ENCODE assay signal across 29 mouse cellular contexts in genomic region chr4:116859711-116860110, GRCm38 (mm10). TPM values are rescaled to one million over a fixed set of nuclear protein-coding genes. Genes with fewer than 3 reads are reported as not detected.
A peak's percentile ranks its signal among the peaks of the same experiment; 100 is the strongest.
DNase-seq lines count a peak whose midpoint lies in the region; ATAC-seq lines count a peak whose summit lies in the region.
"Had no signal": no experiment of that assay in that cellular context is flagged by ENCODE, and none has a peak within 500 bp of the region (broad histone marks: within the 10 kb centered on the region; RNA-seq: fewer than 3 reads in every experiment).

No protein-coding gene starts in this region.

- peak; percentile 59 for DNase-seq in midbrain, embryonic 11.5 days (ENCODE audit: low spot score, missing footprints)
- DNase-seq in kidney, adult 8-10 months, result peak; percentile 82 to 87
- peak; percentile 79 for DNase-seq in kidney, postnatal 14 days
- DNase-seq in layer of hippocampus, adult 9-10 months (ENCODE audit: low spot score), result no peak
- no peak for DNase-seq in cerebellum, postnatal 10 days
- DNase-seq: adrenal gland, postnatal 25 days; B cell, adult 2 months; cerebellum, adult 11-12 months; cerebellum, adult 9-11 months; heart, postnatal 14 days; layer of hippocampus, adult 9-11 months; lung, adult 18-20 months; midbrain, embryonic 14.5 days; retina, postnatal 1 day; right cerebral cortex, postnatal 14 days; thymus, adult 2 months; thymus, postnatal 36 days had no signal

- H3K27me3 ChIP-seq in midbrain, embryonic 11.5 days (ENCODE audit: control insufficient read depth, insufficient read depth, low read length), result no peaks in the 10 kb centered on the region
- H3K27me3 ChIP-seq in midbrain, embryonic 16.5 days (ENCODE audit: control insufficient read depth, insufficient read depth, low read depth, low read length), result no peaks in the 10 kb centered on the region
- H3K27me3 ChIP-seq in forebrain, embryonic 15.5 days, result no peaks in the 10 kb centered on the region
- H3K27me3 ChIP-seq: embryonic facial prominence, embryonic 13.5 days; hindbrain, embryonic 12.5 days; limb, embryonic 13.5 days; neural tube, embryonic 15.5 days had no signal

- H3K27ac ChIP-seq in midbrain, embryonic 11.5 days (ENCODE audit: low read depth, low read length), result no peak overlapping the region
- no peak overlapping the region for H3K27ac ChIP-seq in midbrain, embryonic 16.5 days (ENCODE audit: low read length)
- no peak overlapping the region for H3K27ac ChIP-seq in forebrain, embryonic 15.5 days (replicated peaks)
- H3K27ac ChIP-seq: embryonic facial prominence, embryonic 13.5 days; forebrain, embryonic 10.5 days; hindbrain, embryonic 12.5 days; hindbrain, postnatal 0 days; limb, embryonic 13.5 days; liver, embryonic 12.5 days; macrophage; neural tube, embryonic 15.5 days had no signal

- H3K4me1 ChIP-seq in midbrain, embryonic 11.5 days (ENCODE audit: control insufficient read depth, insufficient read depth, low read length), result no peaks in the 10 kb centered on the region; the same call in 1 of the 2 replicates
- H3K4me1 ChIP-seq in midbrain, embryonic 16.5 days (ENCODE audit: control insufficient read depth, insufficient read depth, low read length), result no peaks in the 10 kb centered on the region
- no peaks in the 10 kb centered on the region for H3K4me1 ChIP-seq in forebrain, embryonic 15.5 days
- H3K4me1 ChIP-seq: embryonic facial prominence, embryonic 13.5 days; limb, embryonic 13.5 days; liver, embryonic 12.5 days; neural tube, embryonic 15.5 days had no signal

- no peaks in the 10 kb centered on the region for H3K36me3 ChIP-seq in midbrain, embryonic 11.5 days (ENCODE audit: control insufficient read depth, insufficient read depth, low read length)
- H3K36me3 ChIP-seq in midbrain, embryonic 16.5 days (ENCODE audit: control insufficient read depth, insufficient read depth, low read length), result no peaks in the 10 kb centered on the region
- no peaks in the 10 kb centered on the region for H3K36me3 ChIP-seq in forebrain, embryonic 15.5 days
- H3K36me3 ChIP-seq: embryonic facial prominence, embryonic 13.5 days; forebrain, embryonic 10.5 days; hindbrain, embryonic 12.5 days; limb, embryonic 13.5 days; liver, embryonic 12.5 days; neural tube, embryonic 15.5 days had no signal

- 77% methylated on average over 5 of the region's 5 CpGs for WGBS in midbrain, embryonic 11.5 days
- WGBS in midbrain, embryonic 16.5 days, result 80% methylated on average over 5 of the region's 5 CpGs
- 68% methylated on average over 5 of the region's 5 CpGs for WGBS in forebrain, embryonic 15.5 days

- no peaks in the 10 kb centered on the region for H3K9me3 ChIP-seq in midbrain, embryonic 11.5 days (ENCODE audit: control insufficient read depth, low read length)
- no peaks in the 10 kb centered on the region for H3K9me3 ChIP-seq in midbrain, embryonic 16.5 days (replicated peaks; ENCODE audit: control insufficient read depth, low read length, poor library complexity, severe bottlenecking)
- H3K9me3 ChIP-seq in forebrain, embryonic 15.5 days, result no peaks in the 10 kb centered on the region
- H3K9me3 ChIP-seq: embryonic facial prominence, embryonic 13.5 days; forebrain, embryonic 10.5 days; hindbrain, embryonic 12.5 days; limb, embryonic 13.5 days; liver, embryonic 12.5 days; neural tube, embryonic 15.5 days had no signal

- no peak overlapping the region for H3K4me3 ChIP-seq in midbrain, embryonic 11.5 days (ENCODE audit: low read depth, low read length)
- H3K4me3 ChIP-seq in midbrain, embryonic 16.5 days (ENCODE audit: low read depth, low read length), result no peak overlapping the region
- no peak overlapping the region for H3K4me3 ChIP-seq in forebrain, embryonic 15.5 days
- H3K4me3 ChIP-seq: embryonic facial prominence, embryonic 13.5 days; forebrain, embryonic 10.5 days; hindbrain, embryonic 12.5 days; limb, embryonic 13.5 days; liver, embryonic 12.5 days; neural tube, embryonic 15.5 days had no signal

- H3K9ac ChIP-seq in midbrain, embryonic 11.5 days (ENCODE audit: low read length), result no peak overlapping the region
- no peak overlapping the region for H3K9ac ChIP-seq in midbrain, embryonic 16.5 days (ENCODE audit: low read depth, low read length)
- no peak overlapping the region for H3K9ac ChIP-seq in forebrain, embryonic 15.5 days (replicated peaks)
- H3K9ac ChIP-seq: embryonic facial prominence, embryonic 13.5 days; hindbrain, embryonic 12.5 days; limb, embryonic 13.5 days; liver, embryonic 12.5 days; neural tube, embryonic 15.5 days had no signal

- H3K4me2 ChIP-seq in midbrain, embryonic 11.5 days, result no peak overlapping the region
- H3K4me2 ChIP-seq in midbrain, embryonic 16.5 days (ENCODE audit: low read length), result no peak overlapping the region
- no peak overlapping the region for H3K4me2 ChIP-seq in forebrain, embryonic 15.5 days (replicated peaks)
- H3K4me2 ChIP-seq: embryonic facial prominence, embryonic 13.5 days; hindbrain, embryonic 12.5 days; limb, embryonic 13.5 days; liver, embryonic 12.5 days; neural tube, embryonic 15.5 days had no signal

- no peak for ATAC-seq in midbrain, embryonic 11.5 days (ENCODE audit: low FRiP score)
- ATAC-seq in midbrain, embryonic 16.5 days, result no peak
- ATAC-seq in forebrain, embryonic 15.5 days (replicated peaks), result no peak
- ATAC-seq: forebrain, embryonic 16.5 days; hindbrain, postnatal 0 days; liver, embryonic 12.5 days; lung, postnatal 0 days had no signal

RNA-seq across cellular contexts. Expression of gene Zswim5, which starts 17.5 kb away (rescaled TPM):
- polyA plus RNA-seq in midbrain, embryonic 11.5 days (2014; fragmentation: Nextera tagmentation; extraction: Ambion mirVana), result 8.7 and 10.1 TPM in 2 replicates
- polyA plus RNA-seq in midbrain, embryonic 16.5 days (2015; fragmentation: Nextera tagmentation; extraction: Ambion mirVana), result 4.2 and 5.1 TPM in 2 replicates
- polyA plus RNA-seq in forebrain, embryonic 15.5 days (2015; fragmentation: Nextera tagmentation; extraction: Ambion mirVana), result 9.2 and 9.5 TPM in 2 replicates

RNA-seq across cellular contexts. Expression of gene Hpdl, which starts 38.2 kb away (rescaled TPM):
- polyA plus RNA-seq in midbrain, embryonic 11.5 days (2014; fragmentation: Nextera tagmentation; extraction: Ambion mirVana), result 0.51 and 0.81 TPM in 2 replicates
- polyA plus RNA-seq in midbrain, embryonic 16.5 days (2015; fragmentation: Nextera tagmentation; extraction: Ambion mirVana), result 0.59 and 0.82 TPM in 2 replicates
- 0.59 and 0.73 TPM in 2 replicates for polyA plus RNA-seq in forebrain, embryonic 15.5 days (2015; fragmentation: Nextera tagmentation; extraction: Ambion mirVana)
- polyA plus RNA-seq: macrophage had no signal

RNA-seq across cellular contexts. Expression of gene Mutyh, which starts 52.2 kb away (rescaled TPM):
- polyA plus RNA-seq in midbrain, embryonic 11.5 days (2014; fragmentation: Nextera tagmentation; extraction: Ambion mirVana), result 13.9 and 18.2 TPM in 2 replicates
- polyA plus RNA-seq in midbrain, embryonic 16.5 days (2015; fragmentation: Nextera tagmentation; extraction: Ambion mirVana), result 7.2 and 7.6 TPM in 2 replicates
- polyA plus RNA-seq in forebrain, embryonic 15.5 days (2015; fragmentation: Nextera tagmentation; extraction: Ambion mirVana), result 9.5 and 10.1 TPM in 2 replicates

RNA-seq across cellular contexts. Expression of gene Toe1, which starts 52.3 kb away (rescaled TPM):
- polyA plus RNA-seq in midbrain, embryonic 11.5 days (2014; fragmentation: Nextera tagmentation; extraction: Ambion mirVana), result 33.7 and 34.1 TPM in 2 replicates
- polyA plus RNA-seq in midbrain, embryonic 16.5 days (2015; fragmentation: Nextera tagmentation; extraction: Ambion mirVana), result 32.5 and 34.5 TPM in 2 replicates
- polyA plus RNA-seq in forebrain, embryonic 15.5 days (2015; fragmentation: Nextera tagmentation; extraction: Ambion mirVana), result 29.0 and 31.9 TPM in 2 replicates

Comparison
In these comparisons a context has a peak if more than half of its experiments do, and no peak if none do; other contexts are left out.
1. DNase-seq: peak in midbrain, embryonic 11.5 days (single experiment), kidney, adult 8-10 months (2 of 2) and kidney, postnatal 14 days (single experiment); none in layer of hippocampus, adult 9-10 months (single experiment) and cerebellum, postnatal 10 days (0 of 2).